In the genomic region with DNA sequence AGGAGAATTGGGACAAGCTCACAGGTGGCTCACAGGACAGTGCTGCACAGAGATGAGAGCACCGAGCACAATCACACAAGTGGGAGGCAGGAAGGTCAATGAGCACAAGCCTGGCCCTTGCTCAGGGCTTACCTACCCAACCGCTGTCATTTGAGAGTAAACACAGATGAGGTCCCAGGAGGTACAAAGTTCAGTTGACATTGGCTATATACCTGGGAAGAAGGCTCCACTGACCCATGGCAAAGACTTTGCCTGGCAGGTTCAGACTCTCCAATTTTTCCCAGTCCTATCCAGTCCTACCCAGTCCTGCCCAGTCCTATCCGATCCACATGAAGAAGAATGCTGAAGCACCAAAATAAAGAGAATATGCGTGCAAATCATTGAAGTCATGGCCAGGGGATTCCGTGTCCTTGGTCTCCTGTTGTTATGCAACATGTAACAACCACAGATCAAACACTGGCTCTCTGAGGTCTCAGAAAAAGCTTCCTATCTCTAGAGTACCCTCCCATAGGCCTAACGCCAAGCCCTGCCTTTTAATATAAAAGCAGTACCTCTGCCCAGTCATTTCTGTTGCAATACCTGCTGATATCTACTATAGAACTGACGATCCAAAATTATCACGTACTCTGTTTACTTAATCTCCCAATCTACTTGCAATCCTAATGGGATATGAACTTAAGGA, we compare ENCODE assay signal across 17 mouse cellular contexts. TPM values are rescaled to one million over a fixed set of nuclear protein-coding genes. Genes with fewer than 3 reads are reported as not detected.
DNase-seq lines count a peak whose midpoint lies in the region; ATAC-seq and TF ChIP-seq lines count a peak whose summit lies in the region.
"Had no signal": no experiment of that assay in that cellular context is flagged by ENCODE, and none has a peak within 500 bp of the region (broad histone marks: within the 10 kb centered on the region; RNA-seq: fewer than 3 reads in every experiment).

No protein-coding gene starts in this region.

- H3K27me3 ChIP-seq in intestine, embryonic 16.5 days (replicated peaks; ENCODE audit: control insufficient read depth, insufficient read depth, low read length), result no peaks in the 10 kb centered on the region
- H3K27me3 ChIP-seq in small intestine, adult 2 months (ENCODE audit: control insufficient read depth, insufficient read depth, low read length), result no peaks in the 10 kb centered on the region
- no peaks in the 10 kb centered on the region for H3K27me3 ChIP-seq in hindbrain, embryonic 16.5 days (replicated peaks; ENCODE audit: control insufficient read depth, insufficient read depth, low read length)
- H3K27me3 ChIP-seq: forebrain, embryonic 15.5 days; heart, embryonic 15.5 days; hindbrain, embryonic 12.5 days had no signal

- no peaks in the 10 kb centered on the region for H3K36me3 ChIP-seq in intestine, embryonic 16.5 days (ENCODE audit: control insufficient read depth, insufficient read depth, low read length)
- no peaks in the 10 kb centered on the region for H3K36me3 ChIP-seq in small intestine, adult 2 months (ENCODE audit: control insufficient read depth, insufficient read depth, low read length)
- no peaks in the 10 kb centered on the region for H3K36me3 ChIP-seq in hindbrain, embryonic 16.5 days (ENCODE audit: control insufficient read depth, insufficient read depth, low read length)
- H3K36me3 ChIP-seq: forebrain, embryonic 15.5 days; G1E; heart, embryonic 15.5 days; hindbrain, embryonic 12.5 days; midbrain, embryonic 10.5 days had no signal

- DNase-seq in liver, result peak; percentile 8
- no peak for DNase-seq in left cerebral cortex, postnatal 10 days (ENCODE audit: extremely low spot score in 1 of 2, low spot score in 2 of 2)
- DNase-seq in right cerebral cortex, adult 18-20 months, result no peak
- DNase-seq: adrenal gland, adult 8-10 months; cerebellum, adult 8-10 months; heart, adult 11 months had no signal

- H3K9ac ChIP-seq in intestine, embryonic 16.5 days (ENCODE audit: low read depth, low read length), result no peak overlapping the region
- no peak overlapping the region for H3K9ac ChIP-seq in hindbrain, embryonic 16.5 days (ENCODE audit: low read depth, low read length)
- H3K9ac ChIP-seq: forebrain, embryonic 15.5 days; heart, embryonic 15.5 days; hindbrain, embryonic 12.5 days had no signal

- H3K4me1 ChIP-seq in intestine, embryonic 16.5 days (ENCODE audit: control insufficient read depth, insufficient read depth, low read length), result peaks cover 3% of the 10 kb centered on the region; the same call in 1 of the 2 replicates
- peaks cover 5% of the 10 kb centered on the region; the same call in 1 of the 2 replicates for H3K4me1 ChIP-seq in small intestine, adult 2 months (ENCODE audit: control insufficient read depth, insufficient read depth, insufficient read length, low read length)
- no peaks in the 10 kb centered on the region for H3K4me1 ChIP-seq in hindbrain, embryonic 16.5 days (ENCODE audit: control insufficient read depth, insufficient read depth, low read depth, low read length)
- H3K4me1 ChIP-seq: forebrain, embryonic 15.5 days; heart, embryonic 15.5 days; hindbrain, embryonic 12.5 days; midbrain, embryonic 10.5 days had no signal

- WGBS in intestine, embryonic 16.5 days, result 70% methylated on average over 8 of the region's 8 CpGs
- WGBS in small intestine, adult 2 months, result 33% methylated on average over 8 of the region's 8 CpGs
- 91% methylated on average over 8 of the region's 8 CpGs for WGBS in hindbrain, embryonic 16.5 days

- H3K27ac ChIP-seq in intestine, embryonic 16.5 days (ENCODE audit: low read length), result no peak overlapping the region
- H3K27ac ChIP-seq in small intestine, adult 2 months (ENCODE audit: insufficient read depth, low read depth, low read length), result peak overlapping the region; percentile 29; the same call in 1 of the 2 replicates
- H3K27ac ChIP-seq in hindbrain, embryonic 16.5 days (ENCODE audit: low read depth, low read length), result no peak overlapping the region
- H3K27ac ChIP-seq: forebrain, embryonic 15.5 days; heart, embryonic 15.5 days; hindbrain, embryonic 12.5 days; layer of hippocampus, adult 2 months; midbrain, embryonic 10.5 days had no signal

- H3K9me3 ChIP-seq in intestine, embryonic 16.5 days (ENCODE audit: control insufficient read depth, low read length), result no peaks in the 10 kb centered on the region
- no peaks in the 10 kb centered on the region for H3K9me3 ChIP-seq in hindbrain, embryonic 16.5 days (ENCODE audit: control insufficient read depth, low read length)
- H3K9me3 ChIP-seq: forebrain, embryonic 15.5 days; heart, embryonic 15.5 days; hindbrain, embryonic 12.5 days; midbrain, embryonic 10.5 days had no signal

- TF ChIP-seq POLR2A in small intestine, adult 2 months (IDR thresholded peaks at IDR 0.05; ENCODE audit: low read depth, low read length), result no peak

- no peak overlapping the region for H3K4me2 ChIP-seq in intestine, embryonic 16.5 days (ENCODE audit: low read depth, low read length)
- no peak overlapping the region for H3K4me2 ChIP-seq in hindbrain, embryonic 16.5 days (ENCODE audit: low read length)
- H3K4me2 ChIP-seq: forebrain, embryonic 15.5 days; heart, embryonic 15.5 days; hindbrain, embryonic 12.5 days had no signal

- H3K4me3 ChIP-seq in intestine, embryonic 16.5 days (ENCODE audit: low read length), result no peak overlapping the region
- no peak overlapping the region for H3K4me3 ChIP-seq in small intestine, adult 2 months (ENCODE audit: low read depth, low read length)
- no peak overlapping the region for H3K4me3 ChIP-seq in hindbrain, embryonic 16.5 days (ENCODE audit: low read length)
- H3K4me3 ChIP-seq: forebrain, embryonic 15.5 days; heart, embryonic 15.5 days; hindbrain, embryonic 12.5 days; layer of hippocampus, adult 2 months; midbrain, embryonic 10.5 days; myocyte had no signal

- intact Hi-C loops in left cerebral cortex, postnatal 10 days (cut with DNase I), result no loop called here

- ATAC-seq in granulocyte monocyte progenitor cell, adult 5-6 weeks (replicated peaks; ENCODE audit: poor library complexity, severe bottlenecking), result peak; percentile 26; the same call in 1 of the 2 replicates
- peak; percentile 96 for ATAC-seq in intestine, embryonic 16.5 days
- ATAC-seq in hindbrain, embryonic 16.5 days, result no peak
- ATAC-seq: forebrain, embryonic 15.5 days had no signal

- no peak for TF ChIP-seq CTCF in small intestine, adult 2 months (IDR thresholded peaks at IDR 0.05; ENCODE audit: extremely low read depth, insufficient read length, insufficient replicate concordance, low read depth, low read length)

RNA-seq across cellular contexts. Expression of a gene that starts 14.0 kb away (rescaled TPM):
- total RNA-seq in granulocyte monocyte progenitor cell, adult 5-6 weeks (2014; fragmentation: Nextera tagmentation), result 1.7 and 3.6 TPM in 2 replicates
- total RNA-seq in granulocyte monocyte progenitor cell, adult 5-6 weeks (2017), result 0.69 and 1.3 TPM in 2 replicates
- 1.7 and 1.8 TPM in 2 replicates for polyA plus RNA-seq in intestine, embryonic 16.5 days (2015; fragmentation: Nextera tagmentation; extraction: Ambion mirVana)
- polyA plus RNA-seq in small intestine, adult 2 months (2012; rRNA removed), result 0.34 TPM in 2 replicates
- total RNA-seq in left cerebral cortex, postnatal 10 days (2021), result 1 to 10 TPM; 1.2 to 1.6 TPM
- 0.69 and 0.74 TPM in 2 replicates for polyA plus RNA-seq in hindbrain, embryonic 16.5 days (2015; fragmentation: Nextera tagmentation; extraction: Ambion mirVana)
- polyA plus RNA-seq: G1E had no signal
